Mouse (Mus musculus): ENCODE measurements at regions not wholly inside any gene's neighbourhood (a gene's known extent, or its start where the extent isn't known, plus 50 kb on each side); places are given as distances from the start of the nearest gene placed in this dataset.
"Not testable (repeated sequence)": the region's sequence is repeated elsewhere in the genome, so short reads cannot be mapped to it uniquely, and the experiment has no call there.

- no peak for DNase-seq (ENCODE audit: extremely low spot score in 1 of 2, low spot score in 1 of 2)
These were observed 723.1 kb upstream of the Brinp1 start for GRCm38 (mm10) chr4:69677315-69677714.

- peak in 1 of 2 experiments; percentile 9 for DNase-seq (ENCODE audit: extremely low spot score in 1 of 2, low spot score in 1 of 2)
These were observed 719.3 kb upstream of the Brinp1 start for GRCm38 (mm10) chr4:69673456-69673855.

GRCm38 (mm10) chr4:69628908-69629307, 674.7 kb upstream of the Brinp1 start:
- peak; percentile 10 to 44 for DNase-seq (ENCODE audit: extremely low spot score in 1 of 2, low spot score in 1 of 2)

DNA sequence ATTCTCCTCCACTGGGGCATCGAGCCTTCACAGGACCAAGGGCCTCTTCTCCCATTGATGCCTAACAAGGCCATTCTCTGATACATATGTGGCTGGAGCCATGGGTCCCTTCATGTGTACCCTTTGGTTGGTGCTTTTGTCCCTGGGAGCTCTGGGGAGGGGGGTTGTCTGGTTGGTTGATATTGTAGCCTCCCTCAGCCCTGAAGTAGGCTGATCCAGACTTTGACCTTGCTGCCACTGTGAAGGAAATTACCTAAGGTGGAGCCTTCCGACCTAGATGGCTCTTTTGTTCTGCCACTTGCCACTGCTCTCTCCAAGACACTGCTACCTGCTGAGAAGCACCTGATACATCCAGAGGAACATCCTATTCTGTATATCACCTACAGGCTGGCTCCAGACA, 672.2 kb upstream of the Brinp1 start:
- DNase-seq (ENCODE audit: extremely low spot score in 1 of 2, low spot score in 1 of 2), result not testable (repeated sequence)

- DNase-seq (ENCODE audit: extremely low spot score in 1 of 2, low spot score in 1 of 2), result no peak
These were observed 671.6 kb upstream of the Brinp1 start for GRCm38 (mm10) chr4:69625831-69626230.

- DNase-seq (ENCODE audit: extremely low spot score in 1 of 2, low spot score in 1 of 2), result no peak
These were observed 666.9 kb upstream of the Brinp1 start for GRCm38 (mm10) chr4:69621058-69621609.

GRCm38 (mm10) chr4:69618161-69618730, 664.0 kb upstream of the Brinp1 start:
- no peak for DNase-seq (ENCODE audit: extremely low spot score in 1 of 2, low spot score in 1 of 2)

- no peak for DNase-seq (ENCODE audit: extremely low spot score in 1 of 2, low spot score in 1 of 2)
These were observed 660.7 kb upstream of the Brinp1 start for GRCm38 (mm10) chr4:69614901-69615300.

DNA sequence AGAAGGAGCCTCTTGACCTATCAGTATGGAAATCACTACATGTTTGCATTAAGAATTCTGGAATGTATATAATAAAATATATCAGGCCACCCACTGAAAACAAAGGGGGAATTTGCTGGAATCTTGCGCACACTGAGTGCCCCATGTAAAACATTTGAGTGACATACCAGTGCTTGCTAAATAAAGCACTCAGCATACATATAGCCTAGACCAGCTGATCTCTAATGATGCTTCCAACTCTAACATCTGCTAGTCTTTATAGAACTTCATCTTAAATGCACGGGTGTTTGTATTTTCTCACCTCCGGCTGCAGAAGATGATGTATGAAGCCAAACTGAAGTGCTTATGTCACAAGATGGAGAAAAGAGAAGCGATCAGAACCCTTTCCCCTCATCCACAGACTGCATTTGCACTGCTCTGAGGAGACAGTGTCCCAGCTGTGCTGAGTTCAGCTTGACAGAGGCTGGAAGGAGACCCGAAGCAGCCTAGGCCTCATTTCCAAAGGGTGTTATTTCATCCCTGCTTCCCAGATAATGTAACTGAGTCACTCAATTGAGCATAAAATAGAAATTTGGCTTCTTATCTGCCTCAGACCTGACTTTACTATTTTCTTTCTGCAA, 657.6 kb upstream of the Brinp1 start:
- peak in 1 of 2 experiments; percentile 19 for DNase-seq (ENCODE audit: extremely low spot score in 1 of 2, low spot score in 1 of 2)

GRCm38 (mm10) chr4:69608885-69609284, 654.7 kb upstream of the Brinp1 start:
- DNase-seq (ENCODE audit: extremely low spot score in 1 of 2, low spot score in 1 of 2), result peak in 1 of 2 experiments; percentile 31

DNA sequence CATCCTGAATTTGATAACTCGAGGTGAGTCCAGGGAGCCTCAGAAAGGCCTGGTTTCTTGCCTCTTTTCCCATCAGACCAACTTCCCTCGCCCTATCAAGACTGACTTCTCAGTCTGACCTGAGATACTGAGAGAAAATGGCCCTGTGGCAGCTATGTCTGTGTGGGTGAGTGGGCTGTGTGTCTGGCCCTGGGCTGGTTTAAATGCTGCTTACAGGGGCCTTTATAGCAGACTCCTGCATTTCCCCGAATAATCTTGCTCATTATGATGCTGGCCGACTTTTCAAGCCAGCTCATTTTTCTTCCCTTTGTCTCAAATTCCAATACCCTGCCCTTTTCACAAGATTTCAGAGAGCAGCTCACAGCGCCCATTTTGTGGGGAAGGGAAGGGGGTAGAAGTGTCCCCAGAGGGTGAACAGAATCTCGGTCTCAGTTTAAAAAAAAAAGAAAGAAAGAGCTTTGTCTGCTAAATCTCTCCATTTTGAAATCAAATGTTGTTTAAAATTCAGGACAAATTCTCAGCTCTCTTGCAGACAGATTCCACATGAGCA, 642.9 kb upstream of the Brinp1 start:
- DNase-seq (ENCODE audit: extremely low spot score in 1 of 2, low spot score in 1 of 2), result no peak

- no peak for DNase-seq (ENCODE audit: extremely low spot score in 1 of 2, low spot score in 1 of 2)
These were observed 639.8 kb upstream of the Brinp1 start for GRCm38 (mm10) chr4:69594022-69594421.

DNA sequence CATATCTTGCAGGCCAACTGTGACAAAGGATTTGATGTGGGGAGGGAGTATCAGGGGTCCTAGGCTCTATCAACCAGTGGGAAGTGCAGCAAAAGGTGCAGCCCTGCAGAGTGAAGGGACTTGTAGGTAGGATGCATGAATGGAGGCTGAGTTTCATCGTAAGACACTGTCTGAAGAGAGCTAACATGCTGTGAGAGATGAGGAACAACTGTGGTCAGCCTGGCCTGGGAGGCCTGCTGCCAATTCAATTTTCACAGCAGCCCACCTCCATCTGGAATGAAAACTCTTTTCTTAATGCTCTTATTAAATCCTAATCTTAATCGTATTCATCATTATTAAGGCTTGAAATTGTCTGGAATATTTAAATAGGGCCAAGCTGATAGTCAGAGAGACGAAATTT, 622.1 kb upstream of the Brinp1 start:
- DNase-seq (ENCODE audit: extremely low spot score in 1 of 2, low spot score in 1 of 2), result no peak

DNA sequence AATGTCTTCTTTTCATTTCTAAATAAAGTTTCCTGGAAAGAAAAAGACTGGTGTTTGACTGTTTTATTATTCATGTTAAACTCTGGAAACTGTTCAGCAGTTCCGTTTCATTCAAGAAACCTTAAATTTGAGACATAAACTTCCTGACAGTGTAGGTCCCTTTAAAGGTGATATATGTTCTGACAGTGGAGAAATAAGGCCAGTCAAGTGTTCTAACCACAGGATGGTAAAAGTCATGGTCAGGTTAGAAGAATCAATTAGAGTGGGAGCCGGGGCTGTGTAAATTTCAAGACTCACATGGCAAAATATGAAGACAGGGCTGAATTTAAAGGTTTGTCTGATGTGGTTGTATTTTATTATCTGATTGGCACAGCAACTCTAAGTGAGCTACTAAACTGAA, 593.9 kb upstream of the Brinp1 start:
- no peak for DNase-seq (ENCODE audit: extremely low spot score in 1 of 2, low spot score in 1 of 2)

DNA sequence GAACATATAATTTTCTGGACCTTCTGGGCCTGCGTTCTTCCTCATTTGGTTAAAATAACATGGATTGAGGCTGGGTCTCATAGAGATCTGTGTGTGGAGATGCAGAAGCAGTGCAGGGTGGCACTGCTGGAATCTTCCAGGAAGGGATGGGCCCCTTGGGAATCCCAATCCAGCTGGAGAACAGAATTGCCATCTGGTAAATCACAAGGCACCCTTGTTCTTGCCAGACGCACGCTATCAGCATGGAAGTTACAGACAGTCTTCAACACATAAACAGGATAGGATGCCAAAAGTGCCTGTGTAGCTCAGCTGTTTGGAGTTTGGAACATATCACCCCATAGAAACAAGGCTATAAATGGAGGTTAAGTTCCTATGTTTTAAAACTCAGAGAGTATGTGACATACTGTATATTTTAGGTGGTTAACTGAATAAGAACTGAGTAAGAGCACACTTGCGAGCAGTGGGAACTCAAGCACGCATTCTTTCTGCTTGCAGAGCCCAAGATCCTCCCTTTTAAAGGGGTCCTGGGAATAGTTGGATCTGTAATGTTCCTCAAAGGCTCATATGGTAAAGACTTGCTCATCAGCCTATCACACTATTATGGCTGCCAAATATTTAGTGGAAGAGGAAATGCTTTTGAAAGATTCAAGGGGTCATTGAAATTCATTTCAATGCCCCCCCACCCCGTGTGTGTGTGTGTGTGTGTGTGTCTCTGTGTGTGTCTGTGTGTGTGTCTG, 584.1 kb upstream of the Brinp1 start:
- peak; percentile 55 to 63 for DNase-seq (ENCODE audit: extremely low spot score in 1 of 2, low spot score in 1 of 2)

- DNase-seq (ENCODE audit: extremely low spot score in 1 of 2, low spot score in 1 of 2), result peak; percentile 12 to 41
These were observed 578.9 kb upstream of the Brinp1 start for GRCm38 (mm10) chr4:69533107-69533506.

DNA sequence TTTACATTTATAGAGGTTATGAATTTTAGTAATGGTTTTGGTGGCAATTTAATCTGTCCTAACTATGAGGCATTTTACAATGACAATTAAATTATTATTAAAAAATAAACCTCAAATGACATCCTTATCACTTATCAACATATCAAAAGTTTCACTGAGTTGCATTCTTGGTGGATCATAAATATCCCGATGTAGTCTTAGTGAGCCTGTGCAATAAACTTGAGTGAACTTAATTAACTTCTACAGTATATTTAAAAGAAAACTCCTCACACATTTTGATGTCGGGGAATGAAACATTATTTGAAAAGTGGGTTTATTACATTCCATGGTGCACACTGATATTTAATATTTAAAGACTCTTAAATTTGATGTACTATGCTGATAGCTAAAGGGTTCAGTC, 568.9 kb upstream of the Brinp1 start:
- DNase-seq (ENCODE audit: extremely low spot score in 1 of 2, low spot score in 1 of 2), result no peak

DNA sequence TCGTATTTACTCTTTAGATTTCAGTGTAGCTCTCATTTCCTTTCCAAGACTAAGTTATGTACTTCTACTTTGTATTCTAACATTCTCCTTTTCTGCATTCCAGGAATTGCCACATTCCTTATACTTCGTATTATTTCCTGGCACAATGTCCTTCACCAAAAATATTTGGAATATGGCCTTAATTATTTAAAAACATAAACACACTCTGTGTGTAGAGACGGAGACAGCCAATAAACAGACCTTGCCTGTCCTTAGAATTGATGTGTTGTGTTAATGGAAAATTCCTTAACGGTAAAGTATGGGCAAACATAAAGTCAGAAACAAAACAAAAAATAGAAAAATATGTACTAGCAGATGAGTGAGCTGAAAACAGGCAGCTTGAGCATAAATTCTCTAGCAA, 554.1 kb upstream of the Brinp1 start:
- DNase-seq (ENCODE audit: extremely low spot score in 1 of 2, low spot score in 1 of 2), result no peak

- DNase-seq (ENCODE audit: extremely low spot score in 1 of 2, low spot score in 1 of 2), result peak; percentile 26 to 48
These were observed 517.0 kb upstream of the Brinp1 start for GRCm38 (mm10) chr4:69471200-69471599.

DNA sequence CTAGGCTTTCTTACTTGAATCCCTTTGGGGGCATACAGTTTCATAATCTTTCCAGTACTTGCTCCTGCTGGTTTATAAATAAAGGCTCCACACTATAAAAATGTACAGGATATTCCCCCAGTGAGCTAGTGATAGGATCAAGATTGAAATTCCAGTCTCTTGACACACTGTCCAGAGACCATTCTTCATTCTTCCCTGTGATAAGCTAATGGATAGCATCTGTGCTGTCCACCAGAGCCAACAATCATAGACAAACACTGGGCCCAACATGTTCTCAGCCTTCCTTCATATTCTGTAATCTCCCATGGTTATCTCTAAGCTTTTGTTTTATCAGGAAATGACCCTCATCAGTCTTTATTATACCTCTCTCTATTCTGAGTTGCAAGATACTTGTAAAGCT, 505.8 kb upstream of the Brinp1 start:
- DNase-seq (ENCODE audit: extremely low spot score in 1 of 2, low spot score in 1 of 2), result no peak

- peak; percentile 37 to 62 for DNase-seq (ENCODE audit: extremely low spot score in 1 of 2, low spot score in 1 of 2)
These were observed 502.2 kb upstream of the Brinp1 start for GRCm38 (mm10) chr4:69456420-69456819.
